Mouse (Mus musculus) gastrocnemius, adult 2 months (tissue): ENCODE measurements around the gene Arhgap42. TPM values are rescaled to one million over a fixed set of nuclear protein-coding genes. Genes with fewer than 3 reads are reported as not detected.

Source experiments
- DNase-seq: peaks from one replicate; pipeline ENCODE4 v3.0.0; 2022
- H3K27ac ChIP-seq: fragments of 200-600 bp; 2 replicates; pipeline ENCODE4 v1.8.1; 2022; ENCODE audit warnings: mild to moderate bottlenecking
- H3K4me3 ChIP-seq: fragments of 200-600 bp; 2 replicates; pipeline ENCODE4 v1.8.1; 2022; ENCODE audit warnings: mild to moderate bottlenecking, moderate library complexity
- CTCF ChIP-seq: fragments of 200-600 bp; IDR thresholded peaks from 2 replicates; pipeline ENCODE4 v1.8.1; 2022; ENCODE audit warnings: antibody characterized with exemption, mild to moderate bottlenecking, moderate library complexity
- intact Hi-C: fragments of 180-260 bp; cut with DNase I; formaldehyde crosslinking; loops from one replicate; pipeline ENCODE4 v1.15.1; 2025
- total RNA-seq, 2 experiments: library from RNA; stranded (reverse); gene quantifications; 2 replicates each; pipeline ENCODE4 v1.2.3; 2021

Gene Arhgap42
- total RNA-seq, 2 experiments from 2014 or later: 4.4 to 7.9 TPM

GRCm38 (mm10) chr9:9037017-9037671, 201.8 kb downstream of the Arhgap42 start:
- DNase-seq: no peak
- intact Hi-C loops: no loop called here
- Histone ChIP-seq H3K4me3 (no peak overlapping the region), H3K27ac (no peak overlapping the region)
- no peak for TF ChIP-seq CTCF

DNA sequence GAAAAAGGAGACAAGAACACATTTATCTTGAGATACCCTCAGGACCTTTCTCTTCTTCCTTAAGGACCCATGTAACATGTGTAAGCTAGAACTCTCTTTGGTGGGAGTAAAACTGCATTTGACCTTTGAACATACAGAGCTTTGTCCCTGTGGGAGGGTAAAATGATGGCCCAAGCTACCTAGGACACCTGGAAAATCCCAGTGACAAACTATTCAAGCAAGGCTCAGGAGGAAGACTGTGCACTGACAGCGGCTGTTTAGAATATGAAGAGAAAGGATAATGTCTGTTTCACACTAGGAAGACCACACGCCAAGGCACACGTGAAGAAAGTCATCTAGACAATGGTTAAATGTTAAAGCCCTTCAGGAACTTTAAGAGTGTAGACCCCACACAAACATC, 211.0 kb downstream of the Arhgap42 start:
- no peak for TF ChIP-seq CTCF
- intact Hi-C loops: no loop called here
- no peak overlapping the region for H3K27ac ChIP-seq
- DNase-seq: no peak
- H3K4me3 ChIP-seq: no peak overlapping the region

GRCm38 (mm10) chr9:9027445-9027844, 211.5 kb downstream of the Arhgap42 start:
- no peak for DNase-seq
- Histone ChIP-seq H3K4me3 (no peak overlapping the region), H3K27ac (no peak overlapping the region)
- intact Hi-C loops: no loop called here
- TF ChIP-seq CTCF: no peak

DNA sequence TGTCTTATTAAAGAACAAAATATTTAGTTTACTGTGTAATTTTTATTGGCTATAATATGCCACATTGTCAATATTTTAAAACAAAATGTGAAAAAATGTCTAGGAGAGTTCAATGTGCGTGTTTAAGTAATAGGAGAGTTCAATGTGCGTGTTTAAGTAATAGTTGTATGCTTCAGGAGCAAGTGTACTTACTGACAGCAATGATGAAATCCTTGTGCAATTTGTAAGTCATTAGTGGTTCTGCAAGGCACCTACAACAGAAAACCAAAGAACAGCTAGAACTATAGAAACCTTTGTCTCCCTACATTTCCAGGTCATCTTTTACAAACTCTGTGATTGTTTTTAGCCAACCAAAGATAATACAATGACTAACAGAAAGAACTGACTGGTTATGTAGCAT, 223.8 kb downstream of the Arhgap42 start:
- H3K4me3 ChIP-seq: no peak overlapping the region
- no peak for TF ChIP-seq CTCF
- intact Hi-C loops: no loop called here

GRCm38 (mm10) chr9:9001170-9001569, 237.7 kb downstream of the Arhgap42 start:
- DNase-seq: no peak
- TF ChIP-seq CTCF: peak; percentile 45
- no peak overlapping the region for H3K27ac ChIP-seq
- H3K4me3 ChIP-seq: no peak overlapping the region
- intact Hi-C loops: no loop called here

More for the DNA sequence above, 223.8 kb downstream of the Arhgap42 start:
- H3K27ac ChIP-seq: no peak overlapping the region
- DNase-seq: no peak

GRCm38 (mm10) chr9:8996494-8996893, 242.4 kb downstream of the Arhgap42 start:
- no peak for DNase-seq
- H3K27ac ChIP-seq: no peak overlapping the region
- H3K4me3 ChIP-seq: no peak overlapping the region
- no peak for TF ChIP-seq CTCF
- intact Hi-C loops: no loop called here

DNA sequence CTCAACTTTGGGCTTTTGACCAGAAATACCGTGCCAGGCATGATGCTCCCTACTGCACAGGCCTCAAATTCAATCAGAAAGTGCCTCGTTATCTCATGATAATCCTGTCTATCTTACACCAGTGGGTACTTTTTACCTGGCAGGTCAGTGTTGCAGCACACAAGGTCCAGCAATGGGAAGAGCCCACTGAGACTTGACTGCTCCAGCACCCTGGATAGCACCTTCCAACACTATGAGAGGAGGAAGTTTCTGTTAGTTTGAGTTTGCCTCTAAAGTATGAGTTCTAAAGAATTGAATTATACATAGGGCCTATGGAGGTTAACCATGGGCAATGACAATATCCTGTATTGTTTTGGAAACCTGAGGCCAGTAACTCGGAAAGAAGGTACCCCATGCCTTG, 256.6 kb downstream of the Arhgap42 start:
- intact Hi-C loops: no loop called here
- H3K4me3 ChIP-seq: no peak overlapping the region
- no peak for TF ChIP-seq CTCF
- H3K27ac ChIP-seq: no peak overlapping the region
- DNase-seq: no peak

- DNase-seq: no peak
- intact Hi-C loops: no loop called here
Measured at GRCm38 (mm10) chr9:8977775-8978174, 261.1 kb downstream of the Arhgap42 start.

DNA sequence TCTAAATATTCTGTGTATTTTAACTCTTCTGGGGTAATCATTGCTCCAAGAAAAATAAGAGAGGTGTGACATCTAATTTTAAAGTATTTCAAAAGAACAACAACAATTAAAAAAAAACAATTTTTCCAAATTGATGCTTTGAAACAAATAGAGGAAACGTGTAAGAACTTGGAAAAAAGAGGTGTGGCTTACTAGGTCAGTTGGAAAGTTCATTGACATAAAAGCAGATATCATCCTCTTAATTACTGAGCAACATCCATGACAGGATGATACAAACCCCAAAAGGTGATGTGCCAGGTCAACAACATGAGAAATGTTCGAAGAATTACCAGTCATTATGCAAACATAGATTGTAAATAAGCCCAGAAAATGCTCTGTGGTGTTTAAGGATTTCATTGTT, 267.4 kb downstream of the Arhgap42 start, which contains the start of gene Gm16485:
Gene Gm16485 (plus strand): TSS at position 301 of the 400 bp plus-strand sequence.
- intact Hi-C loops: no loop called here
- Histone ChIP-seq H3K27ac (peak within 1 kb of the TSS; percentile 36), H3K4me3 (no peak within 1 kb of the TSS)
- TF ChIP-seq CTCF: no peak
- DNase-seq: no peak

More at GRCm38 (mm10) chr9:8977775-8978174, 261.1 kb downstream of the Arhgap42 start:
- no peak for TF ChIP-seq CTCF
- H3K4me3 ChIP-seq: no peak overlapping the region
- no peak overlapping the region for H3K27ac ChIP-seq

DNA sequence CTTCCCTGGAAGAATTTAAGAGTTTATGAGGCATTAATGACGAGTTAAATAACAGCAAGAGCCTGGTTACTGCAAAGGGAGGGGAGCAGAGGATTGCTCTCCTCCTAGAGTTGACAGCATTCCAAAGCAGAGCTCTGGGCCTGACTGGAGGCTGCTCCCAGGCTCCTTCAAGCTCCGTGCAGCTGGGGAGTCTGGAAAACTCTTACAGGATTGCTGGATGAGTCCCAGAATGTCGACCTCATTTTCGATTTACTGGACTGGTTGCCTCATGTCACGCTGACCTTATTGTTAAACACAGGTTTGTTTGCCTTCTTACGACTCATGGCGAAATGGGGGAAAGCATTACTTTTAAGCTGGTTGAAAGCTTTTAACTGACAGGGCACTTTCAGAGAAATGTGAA, 268.7 kb downstream of the Arhgap42 start:
- Histone ChIP-seq H3K4me3 (peak overlapping the region; percentile 44; the same call in 1 of the 2 replicates), H3K27ac (peak overlapping the region; percentile 44)
- no peak for TF ChIP-seq CTCF
- DNase-seq: peak; percentile 58
- intact Hi-C loops: no loop called here

DNA sequence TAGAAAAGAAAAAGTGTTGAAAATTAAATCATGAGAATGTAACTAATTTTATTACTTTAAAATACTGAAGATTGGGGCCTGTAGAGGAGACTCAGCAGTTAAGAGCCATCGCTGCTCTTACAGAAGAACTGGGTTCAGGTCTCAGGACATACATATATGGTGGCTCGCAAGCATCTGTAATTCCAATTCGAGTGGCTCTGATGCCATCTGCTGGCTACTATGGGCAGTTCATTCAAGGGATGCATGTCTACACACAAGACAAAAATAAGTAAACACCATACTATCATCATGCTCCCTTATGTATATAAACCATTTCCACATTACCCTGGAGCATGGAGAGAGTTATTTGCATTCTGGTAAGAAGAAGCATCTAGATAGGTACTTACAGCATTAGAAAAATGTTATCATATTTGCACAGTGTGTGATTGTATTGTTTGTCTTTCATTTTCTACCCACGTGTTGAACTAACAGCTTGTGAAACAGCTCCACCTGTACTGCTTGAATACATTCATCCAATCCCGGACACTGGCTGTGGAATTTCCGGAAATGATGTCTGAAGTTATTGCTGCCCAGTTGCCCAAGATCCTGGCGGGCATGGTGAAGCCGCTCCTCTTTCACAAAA, 274.3 kb downstream of the Arhgap42 start:
- Histone ChIP-seq H3K27ac (no peak overlapping the region), H3K4me3 (no peak overlapping the region)
- intact Hi-C loops: loop anchor here (10.0 kb wide), 1 partner anchor 260 kb away; no protein-coding TSS in a partner anchor
- no peak for DNase-seq
- peak; percentile 56 for TF ChIP-seq CTCF

DNA sequence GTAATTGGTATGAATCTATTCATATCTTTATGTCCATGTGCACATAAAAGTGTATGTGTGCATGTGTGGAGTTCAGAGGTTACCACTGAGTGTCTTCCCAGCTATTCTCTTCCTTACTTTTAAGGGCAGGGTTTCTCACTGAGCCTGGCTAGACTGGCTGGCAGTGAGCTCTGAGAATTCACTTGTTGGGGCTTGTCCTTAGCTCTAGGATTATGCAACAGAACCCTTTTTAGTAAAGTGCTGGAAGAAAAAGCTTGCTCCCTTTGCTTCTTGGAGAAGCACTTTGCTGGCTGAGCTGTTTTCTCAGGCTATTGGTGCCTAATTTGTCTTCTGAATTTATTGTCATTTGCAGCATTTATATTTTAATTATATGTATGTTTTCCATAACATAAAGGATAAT, 285.6 kb downstream of the Arhgap42 start:
- H3K27ac ChIP-seq: no peak overlapping the region
- DNase-seq: no peak
- no peak overlapping the region for H3K4me3 ChIP-seq
- intact Hi-C loops: no loop called here
- no peak for TF ChIP-seq CTCF
